Mouse (Mus musculus) neural tube, embryonic 11.5 days (tissue): Measurements from ENCODE around the gene Slc22a12. TPM values are rescaled to one million over a fixed set of nuclear protein-coding genes. Genes with fewer than 3 reads are reported as not detected.

Source experiments
- ATAC-seq: fragments of 200-750 bp; cut with Nextera tagmentation; 2 replicates; pipeline ENCODE4 v1.8.0; 2017; ENCODE audit warnings: moderate number of reproducible peaks, mild to moderate bottlenecking, moderate TSS enrichment, moderate library complexity; ENCODE audit not compliant: insufficient read depth, low FRiP score, low TSS enrichment
- DNase-seq: peaks from one replicate; pipeline ENCODE4 v3.0.0-alpha.2; 2015; ENCODE audit warnings: low spot score
- H3K27ac ChIP-seq: fragments of 300-500 bp; sonication (generic); 2 replicates; pipeline ENCODE4 v1.5.1; 2014; ENCODE audit warnings: low read depth, mild to moderate bottlenecking, low read length
- H3K27me3 ChIP-seq: fragments of 300-500 bp; sonication (generic); 2 replicates; pipeline ENCODE4 v1.6.1; 2014; ENCODE audit warnings: mild to moderate bottlenecking, low read length, mixed read lengths; ENCODE audit not compliant: control insufficient read depth, insufficient read depth
- H3K36me3 ChIP-seq: fragments of 300-500 bp; sonication (generic); 2 replicates; pipeline ENCODE4 v1.6.1; 2014; ENCODE audit warnings: mild to moderate bottlenecking, low read length, moderate library complexity, mixed read lengths; ENCODE audit not compliant: control insufficient read depth, insufficient read depth
- H3K4me1 ChIP-seq: fragments of 300-500 bp; sonication (generic); 2 replicates; pipeline ENCODE4 v1.6.1; 2014; ENCODE audit warnings: low read length, mixed read lengths; ENCODE audit not compliant: control insufficient read depth, insufficient read depth
- H3K4me2 ChIP-seq: fragments of 300-500 bp; sonication (generic); 2 replicates; pipeline ENCODE4 v1.6.1; 2014; ENCODE audit warnings: low read depth, mild to moderate bottlenecking, moderate library complexity
- H3K4me3 ChIP-seq: fragments of 300-500 bp; sonication (generic); 2 replicates; pipeline ENCODE4 v1.5.1; 2014; ENCODE audit warnings: low read depth, low read length
- H3K9ac ChIP-seq: fragments of 300-500 bp; sonication (generic); 2 replicates; pipeline ENCODE4 v1.6.1; 2014; ENCODE audit warnings: mild to moderate bottlenecking, low read length
- H3K9me3 ChIP-seq: fragments of 300-500 bp; sonication (generic); 2 replicates; pipeline ENCODE4 v1.6.1; 2016; ENCODE audit warnings: low read length; ENCODE audit not compliant: control insufficient read depth
- WGBS: fragments of 180-500 bp; shearing (Covaris S2); extraction: QIAGEN DNeasy Blood & Tissue Kit; methylation state at CpG from one replicate; pipeline ENCODE4 v1.1.7; 2014; 5-methylcytosine and 5-hydroxymethylcytosine counted together
- polyA plus RNA-seq: library from polyadenylated mRNA; unstranded; fragments of >200 nt; fragmentation: Nextera tagmentation; extraction: Ambion mirVana; gene quantifications from 2 replicates; pipeline ENCODE4 v1.2.1, GENCODE M21; 2014

Slc22a12 gene
- polyA plus RNA-seq, 1 experiment from 2014 or later = not detected

DNA sequence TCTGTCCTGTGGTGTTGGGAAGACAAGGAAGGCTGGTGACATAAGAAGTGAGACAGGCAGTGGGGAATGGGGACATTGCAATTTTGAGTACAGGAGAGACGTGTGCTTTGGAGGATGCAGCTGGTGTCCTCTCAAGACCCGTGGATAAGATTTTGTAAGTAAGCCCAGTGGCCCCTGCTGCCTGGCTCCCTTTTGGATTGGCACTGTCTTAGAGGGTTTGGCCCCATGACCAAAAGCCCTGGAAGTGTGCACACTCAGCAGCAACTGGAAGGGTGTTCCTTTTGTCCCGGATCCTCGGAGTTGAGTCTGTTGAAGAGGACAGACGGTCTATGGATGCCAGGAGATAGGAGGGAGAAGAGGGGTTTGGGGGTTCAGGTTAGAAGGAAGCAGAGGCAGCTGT, 2.6 kb upstream of the Slc22a12 start:
- DNase-seq (no peak), ATAC-seq (no peak)
- 90% methylated on average over 5 of the region's 5 CpGs for WGBS

GRCm38 (mm10) chr19:6544712-6545111, 1.9 kb upstream of the Slc22a12 start:
- H3K4me2 ChIP-seq = no peak overlapping the region
- H3K27ac ChIP-seq = no peak overlapping the region
- 85% methylated on average over 13 of the region's 13 CpGs for WGBS
- H3K36me3 ChIP-seq = no peaks in the 10 kb centered on the region
- no peaks in the 10 kb centered on the region for H3K9me3 ChIP-seq
- H3K27me3 ChIP-seq = no peaks in the 10 kb centered on the region
- H3K9ac ChIP-seq = no peak overlapping the region
- H3K4me1 ChIP-seq = no peaks in the 10 kb centered on the region
- ATAC-seq (no peak), DNase-seq (no peak)
- no peak overlapping the region for H3K4me3 ChIP-seq

More for the DNA sequence above, 2.6 kb upstream of the Slc22a12 start:
- H3K9me3 ChIP-seq = no peaks in the 10 kb centered on the region
- no peak overlapping the region for H3K4me3 ChIP-seq
- H3K36me3 ChIP-seq = no peaks in the 10 kb centered on the region
- H3K4me1 ChIP-seq = no peaks in the 10 kb centered on the region
- no peak overlapping the region for H3K4me2 ChIP-seq
- H3K27ac ChIP-seq = no peak overlapping the region
- H3K9ac ChIP-seq = no peak overlapping the region
- no peaks in the 10 kb centered on the region for H3K27me3 ChIP-seq

GRCm38 (mm10) chr19:6543518-6543917, 686 bp upstream of the Slc22a12 start:
- H3K4me3 ChIP-seq = no peak overlapping the region
- no peaks in the 10 kb centered on the region for H3K36me3 ChIP-seq
- H3K9ac ChIP-seq = no peak overlapping the region
- no peaks in the 10 kb centered on the region for H3K4me1 ChIP-seq
- WGBS = 56% methylated on average over 7 of the region's 7 CpGs
- no peaks in the 10 kb centered on the region for H3K27me3 ChIP-seq
- DNase-seq = no peak
- H3K9me3 ChIP-seq = no peaks in the 10 kb centered on the region
- ATAC-seq = no peak
- no peak overlapping the region for H3K27ac ChIP-seq
- H3K4me2 ChIP-seq = no peak overlapping the region

GRCm38 (mm10) chr19:6543035-6543383, 177 bp upstream of the Slc22a12 start:
- Histone ChIP-seq H3K36me3 (no peaks in the 10 kb centered on the region), H3K4me2 (no peak overlapping the region), H3K27ac (no peak overlapping the region), H3K9ac (no peak overlapping the region), H3K4me1 (no peaks in the 10 kb centered on the region), H3K27me3 (no peaks in the 10 kb centered on the region), H3K4me3 (no peak overlapping the region), H3K9me3 (no peaks in the 10 kb centered on the region)
- no peak for ATAC-seq
- WGBS = 93% methylated on average over 6 of the region's 6 CpGs
- no peak for DNase-seq

DNA sequence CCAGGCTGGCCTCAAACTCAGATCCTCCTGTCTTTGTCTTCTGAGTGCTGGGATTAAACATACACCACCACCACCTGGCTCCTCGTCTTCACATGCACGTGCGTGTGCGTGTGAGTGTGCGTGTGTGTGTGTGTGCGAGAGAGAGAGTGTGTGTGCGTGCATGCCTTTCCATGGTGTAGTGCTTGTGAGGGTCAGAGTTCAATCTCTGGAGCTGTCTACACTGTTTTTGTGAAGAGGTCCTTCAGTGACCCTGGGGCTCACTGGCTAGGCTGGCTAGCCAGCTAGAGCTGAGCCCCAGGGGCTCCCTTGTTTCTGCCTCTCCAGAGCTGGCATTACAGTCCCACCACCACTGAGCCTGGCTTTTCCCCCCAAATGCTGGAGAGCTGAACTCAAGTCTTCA, 1.3 kb downstream of the Slc22a12 start:
- DNase-seq (no peak), ATAC-seq (no peak)
- Histone ChIP-seq H3K9ac (no peak overlapping the region), H3K9me3 (no peaks in the 10 kb centered on the region), H3K27ac (no peak overlapping the region), H3K4me2 (no peak overlapping the region), H3K36me3 (no peaks in the 10 kb centered on the region), H3K27me3 (no peaks in the 10 kb centered on the region), H3K4me3 (no peak overlapping the region), H3K4me1 (no peaks in the 10 kb centered on the region)
- 93% methylated on average over 7 of the region's 7 CpGs for WGBS

GRCm38 (mm10) chr19:6540191-6540590, 2.6 kb downstream of the Slc22a12 start:
- no peaks in the 10 kb centered on the region for H3K9me3 ChIP-seq
- DNase-seq (no peak), ATAC-seq (no peak)
- H3K4me1 ChIP-seq = no peaks in the 10 kb centered on the region
- no peak overlapping the region for H3K4me2 ChIP-seq
- no peak overlapping the region for H3K4me3 ChIP-seq
- H3K27me3 ChIP-seq = no peaks in the 10 kb centered on the region
- 72% methylated on average over 6 of the region's 6 CpGs for WGBS
- no peak overlapping the region for H3K9ac ChIP-seq
- H3K27ac ChIP-seq = no peak overlapping the region
- H3K36me3 ChIP-seq = no peaks in the 10 kb centered on the region

GRCm38 (mm10) chr19:6539592-6539991, 3.2 kb downstream of the Slc22a12 start:
- Histone ChIP-seq H3K9ac (no peak overlapping the region), H3K4me3 (no peak overlapping the region), H3K9me3 (no peaks in the 10 kb centered on the region), H3K4me2 (no peak overlapping the region), H3K27ac (no peak overlapping the region), H3K4me1 (no peaks in the 10 kb centered on the region), H3K36me3 (no peaks in the 10 kb centered on the region), H3K27me3 (no peaks in the 10 kb centered on the region)
- ATAC-seq = no peak
- DNase-seq = no peak
- WGBS = 77% methylated on average over 4 of the region's 4 CpGs

GRCm38 (mm10) chr19:6538546-6538945, 4.3 kb downstream of the Slc22a12 start:
- Histone ChIP-seq H3K27ac (no peak overlapping the region), H3K9me3 (no peaks in the 10 kb centered on the region), H3K36me3 (no peaks in the 10 kb centered on the region), H3K4me2 (no peak overlapping the region), H3K27me3 (no peaks in the 10 kb centered on the region), H3K4me1 (peaks cover 5% of the 10 kb centered on the region; the same call in 1 of the 2 replicates), H3K9ac (no peak overlapping the region), H3K4me3 (no peak overlapping the region)
- ATAC-seq = no peak
- no peak for DNase-seq
- WGBS = 86% methylated on average over 6 of the region's 6 CpGs

- Histone ChIP-seq H3K4me3 (no peak overlapping the region), H3K27ac (no peak overlapping the region), H3K27me3 (0 out of 2 replicates have a peak, but pooled peaks cover 3% of the 10 kb centered on the region), H3K4me1 (peaks cover 15% of the 10 kb centered on the region), H3K4me2 (no peak overlapping the region), H3K36me3 (no peaks in the 10 kb centered on the region), H3K9me3 (no peaks in the 10 kb centered on the region), H3K9ac (no peak overlapping the region)
- 70% methylated on average over 8 of the region's 8 CpGs for WGBS
- DNase-seq (no peak), ATAC-seq (no peak)
Observed at GRCm38 (mm10) chr19:6537526-6537925, 5.3 kb downstream of the Slc22a12 start.
